Mouse (Mus musculus) bone marrow macrophage, adult 2 months (primary cell): ENCODE measurements at regions not wholly inside any gene's neighbourhood (a gene's known extent, or its start where the extent isn't known, plus 50 kb on each side); places are given as distances from the start of the nearest gene placed in this dataset.

Experiments
- CTCF ChIP-seq: IDR thresholded peaks from 2 replicates; pipeline ENCODE4 v1.5.1; 2012; ENCODE audit warnings: low read depth, mild to moderate bottlenecking, low read length, moderate library complexity
- POLR2A ChIP-seq: IDR thresholded peaks from 2 replicates; pipeline ENCODE4 v1.6.1; 2012; ENCODE audit warnings: mild to moderate bottlenecking, low read depth, low read length, borderline replicate concordance

DNA sequence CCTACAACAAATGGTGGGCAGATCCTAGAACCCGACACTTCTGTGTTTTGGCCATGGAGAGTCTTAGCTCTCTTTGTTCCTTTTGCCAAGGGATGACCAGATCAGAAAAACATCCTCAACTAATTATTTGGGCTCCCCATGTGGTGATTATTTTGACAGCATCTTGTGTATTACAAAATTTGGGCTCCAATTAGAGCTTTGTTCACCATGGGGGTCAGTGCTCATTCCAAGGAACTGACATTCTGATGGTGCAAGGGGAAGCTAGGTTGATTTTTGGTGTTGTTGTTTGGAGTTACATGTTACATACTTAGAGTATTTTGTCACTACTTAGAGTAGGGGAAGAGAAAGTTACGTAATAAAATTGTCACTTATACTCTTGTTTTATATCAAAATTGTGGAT, 406.9 kb downstream of the Cd109 start:
- no peak for TF ChIP-seq CTCF
- TF ChIP-seq POLR2A = no peak
